Mouse (Mus musculus) heart, postnatal 36 days (tissue): ENCODE data around the gene Gm47995. TPM values are rescaled to one million over a fixed set of nuclear protein-coding genes. Genes with fewer than 3 reads are reported as not detected.
"Not testable (repeated sequence)": the region's sequence is repeated elsewhere in the genome, so short reads cannot be mapped to it uniquely, and the experiment has no call there.

Source experiments
- DNase-seq, 2 experiments: peaks; one replicate each; pipeline ENCODE4 v3.0.0; 2021 to 2022
- intact Hi-C: fragments of 180-260 bp; cut with DNase I; formaldehyde crosslinking; loops from one replicate; pipeline ENCODE4 v1.15.1; 2025
- total RNA-seq, 2 experiments: library from RNA; stranded (reverse); gene quantifications; 2 replicates each; pipeline ENCODE4 v1.2.3; 2021

Gene Gm47995
- total RNA-seq, 2 experiments from 2014 or later = not detected

DNA sequence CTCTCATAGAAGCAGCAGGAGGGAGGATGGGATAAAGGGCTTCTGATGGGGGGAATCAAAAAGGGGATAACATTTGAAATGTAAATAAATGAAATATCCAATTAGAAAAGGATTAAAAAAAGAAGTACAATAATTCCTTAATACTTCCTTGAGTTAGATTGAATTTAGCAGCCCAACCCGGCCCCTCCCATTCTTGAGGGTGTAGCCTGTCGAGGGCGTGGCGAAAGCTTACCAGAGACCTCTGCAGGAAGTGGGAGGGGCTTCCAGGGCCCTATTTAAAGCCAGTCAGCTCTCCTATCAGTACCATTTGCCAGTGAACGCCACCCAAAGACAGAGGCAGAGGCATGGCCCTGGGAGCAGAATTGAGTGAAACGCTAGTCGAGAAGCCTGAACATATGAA lies 16.0 kb upstream of the Gm47995 start, which contains the start of gene Gm47985:
Gene Gm47985 (plus strand): TSS at position 272 of the 400 bp plus-strand sequence.
- intact Hi-C loops = not testable (repeated sequence)

DNA sequence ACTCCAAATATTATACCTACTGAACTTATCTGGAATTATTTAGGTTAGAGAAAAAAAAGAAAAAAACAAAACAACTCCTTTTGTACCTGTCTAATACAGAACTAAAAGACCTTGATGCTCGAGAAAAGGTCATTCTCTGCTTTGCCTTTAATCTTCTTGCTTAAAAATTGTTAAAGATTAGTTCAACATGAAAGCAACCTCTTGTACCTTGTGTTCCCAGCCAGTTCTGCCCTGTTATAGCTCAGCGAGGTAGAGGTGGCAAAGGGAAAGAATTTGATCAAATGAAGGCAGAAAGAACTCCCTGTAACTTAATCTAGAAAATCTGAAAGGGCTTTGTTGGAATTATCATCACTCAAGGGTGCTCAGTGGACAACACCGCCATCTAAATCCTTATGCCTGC lies 12.1 kb upstream of the Gm47995 start:
- intact Hi-C loops, DNase-seq: not testable (repeated sequence)

More for the DNA sequence above, 16.0 kb upstream of the Gm47995 start, which contains the start of gene Gm47985:
- DNase-seq = not testable (repeated sequence)

DNA sequence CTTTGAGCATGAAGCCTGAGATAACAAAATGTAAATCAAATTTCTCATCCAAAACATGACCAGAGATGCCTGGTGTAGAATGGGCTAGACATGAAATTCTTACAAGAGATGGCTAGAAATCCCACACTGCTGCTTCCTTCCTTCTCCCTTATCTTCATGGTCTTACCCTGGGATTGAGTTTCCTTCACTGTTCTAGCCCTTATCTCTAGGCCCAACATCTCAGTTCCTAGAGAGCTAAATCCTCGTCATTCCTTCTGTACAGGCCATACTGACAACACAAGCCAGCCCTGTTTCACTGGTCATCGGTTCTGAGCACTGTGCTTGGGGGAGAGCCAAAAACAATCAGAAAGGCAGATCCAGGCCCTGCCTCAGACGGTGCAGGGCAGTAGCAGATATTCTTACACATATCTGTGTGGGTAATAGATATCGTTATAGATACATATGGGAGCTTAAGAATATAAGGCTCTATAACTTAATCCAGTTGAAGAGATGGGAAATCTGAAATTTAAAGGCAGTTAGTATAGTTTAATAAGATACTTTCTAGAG lies 11.3 kb upstream of the Gm47995 start:
- DNase-seq, intact Hi-C loops: not testable (repeated sequence)

DNA sequence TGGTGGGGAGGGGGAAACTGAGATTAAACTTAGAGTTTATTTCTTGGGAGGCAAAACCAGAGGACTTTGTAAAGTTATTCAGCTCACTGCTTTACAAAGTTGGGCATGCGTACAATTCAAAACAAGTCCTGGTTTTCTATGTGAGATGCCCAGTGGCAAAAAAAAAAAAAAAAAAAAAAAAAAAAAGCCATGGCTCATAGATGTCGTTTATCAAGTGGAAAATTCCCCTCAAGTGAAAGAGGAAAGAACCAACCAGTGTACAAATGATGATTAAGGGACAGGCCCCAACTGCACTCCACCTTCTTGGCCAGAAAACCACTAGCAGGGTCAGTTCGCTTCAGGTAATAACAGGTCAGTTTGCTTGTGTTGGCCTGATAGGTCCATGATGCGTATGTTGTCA lies 9.8 kb upstream of the Gm47995 start:
- no peak for DNase-seq

DNA sequence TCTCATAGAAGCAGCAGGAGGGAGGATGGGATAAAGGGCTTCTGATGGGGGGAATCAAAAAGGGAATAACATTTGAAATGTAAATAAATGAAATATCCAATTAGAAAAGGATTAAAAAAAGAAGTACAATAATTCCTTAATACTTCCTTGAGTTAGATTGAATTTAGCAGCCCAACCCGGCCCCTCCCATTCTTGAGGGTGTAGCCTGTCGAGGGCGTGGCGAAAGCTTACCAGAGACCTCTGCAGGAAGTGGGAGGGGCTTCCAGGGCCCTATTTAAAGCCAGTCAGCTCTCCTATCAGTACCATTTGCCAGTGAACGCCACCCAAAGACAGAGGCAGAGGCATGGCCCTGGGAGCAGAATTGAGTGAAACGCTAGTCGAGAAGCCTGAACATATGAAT lies 6.2 kb upstream of the Gm47995 start, which contains the start of gene Gm8947:
Gene Gm8947 (plus strand): TSS at position 302 of the 400 bp plus-strand sequence.
- intact Hi-C loops, DNase-seq: not testable (repeated sequence)

More for the DNA sequence above, 9.8 kb upstream of the Gm47995 start:
- intact Hi-C loops = no loop called here

DNA sequence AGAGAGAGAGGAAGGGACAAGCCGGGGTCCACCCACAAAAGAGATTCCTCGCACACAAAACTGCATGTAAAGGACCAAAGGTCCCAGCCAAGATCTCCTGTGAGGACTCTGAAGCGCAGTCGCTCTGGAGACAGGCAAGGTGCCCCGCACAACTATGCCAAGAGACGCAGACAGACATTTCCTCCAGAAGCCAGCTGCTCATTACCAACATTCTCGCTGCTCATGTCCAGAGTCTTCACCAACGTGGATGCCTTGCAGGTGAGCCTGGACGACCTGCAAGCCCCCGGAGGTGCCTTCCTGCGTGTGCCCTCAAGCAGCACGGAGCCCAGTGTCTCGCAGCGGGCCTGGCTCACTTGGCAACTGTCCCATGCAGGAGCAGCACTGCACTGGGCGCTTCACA lies 5.5 kb upstream of the Gm47995 start:
- DNase-seq, intact Hi-C loops: not testable (repeated sequence)

DNA sequence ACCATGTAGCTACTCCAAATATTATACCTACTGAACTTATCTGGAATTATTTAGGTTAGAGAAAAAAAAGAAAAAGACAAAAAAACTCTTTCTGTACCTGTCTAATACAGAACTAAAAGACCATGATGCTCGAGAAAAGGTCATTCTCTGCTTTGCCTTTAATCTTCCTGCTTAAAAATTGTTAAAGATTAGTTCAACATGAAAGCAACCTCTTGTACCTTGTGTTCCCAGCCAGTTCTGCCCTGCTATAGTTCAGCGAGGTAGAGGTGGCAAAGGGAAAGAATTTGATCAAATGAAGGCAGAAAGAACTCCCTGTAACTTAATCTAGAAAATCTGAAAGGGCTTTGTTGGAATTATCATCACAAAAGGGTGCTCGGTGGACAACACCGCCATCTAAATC lies 2.3 kb upstream of the Gm47995 start:
- intact Hi-C loops, DNase-seq: not testable (repeated sequence)

DNA sequence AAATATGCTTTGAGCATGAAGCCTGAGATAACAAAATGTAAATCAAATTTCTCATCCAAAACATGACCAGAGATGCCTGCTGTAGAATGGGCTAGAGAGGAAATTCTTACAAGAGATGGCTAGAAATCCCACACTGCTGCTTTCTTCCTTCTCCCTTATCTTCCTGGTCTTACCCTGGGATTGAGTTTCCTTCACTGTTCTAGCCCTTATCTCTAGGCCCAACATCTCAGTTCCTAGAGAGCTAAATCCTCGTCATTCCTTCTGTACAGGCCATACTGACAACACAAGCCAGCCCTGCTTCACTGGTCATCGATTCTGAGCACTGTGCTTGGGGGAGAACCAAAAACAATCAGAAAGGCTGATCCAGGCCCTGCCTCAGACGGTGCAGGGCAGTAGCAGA lies 1.6 kb upstream of the Gm47995 start:
- DNase-seq, intact Hi-C loops: not testable (repeated sequence)

DNA sequence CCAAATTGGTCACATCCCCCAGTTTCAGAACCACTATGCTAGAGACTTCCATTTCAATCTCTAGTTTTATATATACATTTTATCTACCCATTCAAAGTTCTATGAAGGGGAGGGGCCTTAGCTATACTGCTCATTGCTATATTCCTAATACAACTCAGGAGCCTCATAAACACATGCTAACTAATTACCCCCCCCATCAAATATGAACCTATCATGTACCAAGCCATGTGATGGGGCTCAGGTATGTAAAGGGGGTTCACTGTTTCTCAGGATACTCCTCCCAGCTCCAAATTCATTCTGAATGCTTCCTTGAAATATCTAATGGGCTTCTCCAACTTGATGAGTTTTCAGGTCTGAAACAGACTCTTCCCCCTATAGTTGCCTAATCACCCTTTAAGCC lies 2.4 kb downstream of the Gm47995 start:
- DNase-seq, intact Hi-C loops: not testable (repeated sequence)

DNA sequence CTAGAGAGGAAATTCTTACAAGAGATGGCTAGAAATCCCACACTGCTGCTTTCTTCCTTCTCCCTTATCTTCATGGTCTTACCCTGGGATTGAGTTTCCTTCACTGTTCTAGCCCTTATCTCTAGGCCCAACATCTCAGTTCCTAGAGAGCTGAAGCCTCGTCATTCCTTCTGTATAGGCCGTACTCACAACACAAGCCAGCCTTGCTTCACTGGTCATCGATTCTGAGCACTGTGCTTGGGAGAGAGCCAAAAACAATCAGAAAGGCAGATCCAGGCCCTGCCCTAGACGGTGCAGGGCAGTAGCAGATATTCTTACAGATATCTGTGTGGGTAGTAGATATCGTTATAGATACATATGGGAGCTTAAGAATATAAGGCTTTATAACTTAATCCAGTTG lies 4.5 kb downstream of the Gm47995 start:
- DNase-seq, intact Hi-C loops: not testable (repeated sequence)

DNA sequence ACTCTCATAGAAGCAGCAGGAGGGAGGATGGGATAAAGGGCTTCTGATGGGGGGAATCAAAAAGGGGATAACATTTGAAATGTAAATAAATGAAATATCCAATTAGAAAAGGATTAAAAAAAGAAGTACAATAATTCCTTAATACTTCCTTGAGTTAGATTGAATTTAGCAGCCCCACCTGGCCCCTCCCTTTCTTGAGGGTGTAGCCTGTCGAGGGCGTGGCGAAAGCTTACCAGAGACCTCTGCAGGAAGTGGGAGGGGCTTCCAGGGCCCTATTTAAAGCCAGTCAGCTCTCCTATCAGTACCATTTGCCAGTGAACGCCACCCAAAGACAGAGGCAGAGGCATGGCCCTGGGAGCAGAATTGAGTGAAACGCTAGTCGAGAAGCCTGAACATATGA lies 5.6 kb downstream of the Gm47995 start, which contains the start of gene 3110040M04Rik:
Gene 3110040M04Rik (plus strand): TSS at position 304 of the 400 bp plus-strand sequence.
- intact Hi-C loops, DNase-seq: not testable (repeated sequence)

DNA sequence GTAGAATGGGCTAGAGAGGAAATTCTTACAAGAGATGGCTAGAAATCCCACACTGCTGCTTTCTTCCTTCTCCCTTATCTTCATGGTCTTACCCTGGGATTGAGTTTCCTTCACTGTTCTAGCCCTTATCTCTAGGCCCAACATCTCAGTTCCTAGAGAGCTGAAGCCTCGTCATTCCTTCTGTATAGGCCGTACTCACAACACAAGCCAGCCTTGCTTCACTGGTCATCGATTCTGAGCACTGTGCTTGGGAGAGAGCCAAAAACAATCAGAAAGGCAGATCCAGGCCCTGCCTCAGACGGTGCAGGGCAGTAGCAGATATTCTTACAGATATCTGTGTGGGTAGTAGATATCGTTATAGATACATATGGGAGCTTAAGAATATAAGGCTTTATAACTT lies 10.2 kb downstream of the Gm47995 start:
- intact Hi-C loops, DNase-seq: not testable (repeated sequence)

DNA sequence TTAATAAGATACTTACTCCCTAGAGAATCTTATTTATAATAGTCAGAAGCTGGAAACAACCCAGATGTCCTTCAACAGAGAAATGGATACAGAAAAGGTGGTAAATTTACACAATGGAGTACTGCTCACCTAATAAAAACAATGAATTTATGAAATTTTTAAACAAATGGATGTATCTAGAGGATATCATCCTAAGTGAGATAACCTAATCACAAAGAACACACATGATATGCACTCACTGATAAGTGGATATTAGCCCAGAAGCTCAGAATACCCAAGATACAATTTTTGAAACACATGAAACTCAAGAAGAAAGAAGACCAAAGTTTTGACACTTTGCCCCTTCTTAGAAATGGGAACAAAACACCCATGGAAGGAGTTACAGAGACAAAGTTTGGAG lies 10.7 kb downstream of the Gm47995 start:
- DNase-seq, intact Hi-C loops: not testable (repeated sequence)

DNA sequence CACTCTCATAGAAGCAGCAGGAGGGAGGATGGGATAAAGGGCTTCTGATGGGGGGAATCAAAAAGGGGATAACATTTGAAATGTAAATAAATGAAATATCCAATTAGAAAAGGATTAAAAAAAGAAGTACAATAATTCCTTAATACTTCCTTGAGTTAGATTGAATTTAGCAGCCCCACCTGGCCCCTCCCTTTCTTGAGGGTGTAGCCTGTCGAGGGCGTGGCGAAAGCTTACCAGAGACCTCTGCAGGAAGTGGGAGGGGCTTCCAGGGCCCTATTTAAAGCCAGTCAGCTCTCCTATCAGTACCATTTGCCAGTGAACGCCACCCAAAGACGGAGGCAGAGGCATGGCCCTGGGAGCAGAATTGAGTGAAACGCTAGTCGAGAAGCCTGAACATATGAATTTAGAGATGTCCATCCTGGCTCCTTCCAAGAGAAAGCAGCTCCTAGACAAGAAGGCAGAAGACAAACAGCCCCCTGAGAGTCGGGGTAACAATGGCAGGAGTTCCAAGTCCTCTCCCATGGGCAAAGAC lies 11.6 kb downstream of the Gm47995 start, which contains the start of gene Gm47996:
Gene Gm47996 (plus strand): TSS at position 308 of the 532 bp plus-strand sequence.
- not testable (repeated sequence) for DNase-seq

DNA sequence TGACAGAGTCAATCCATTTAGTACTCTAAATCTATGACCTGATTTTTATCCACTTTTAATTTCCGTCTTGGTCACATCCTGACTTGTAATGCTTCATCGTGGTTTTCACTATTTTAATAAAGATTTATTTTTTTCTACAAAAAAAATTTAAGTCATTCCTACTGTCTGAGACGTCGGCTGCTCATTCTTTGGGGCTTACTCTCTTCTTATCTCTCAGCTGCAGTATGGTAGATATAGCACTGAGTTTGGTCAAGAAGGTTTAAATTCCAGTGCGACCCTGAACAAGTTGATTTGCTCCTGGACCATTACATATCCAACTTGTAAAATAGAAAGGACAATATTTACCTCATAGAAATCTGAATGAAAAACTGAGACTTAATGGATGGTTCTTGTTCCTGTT lies 13.4 kb downstream of the Gm47995 start:
- intact Hi-C loops, DNase-seq: not testable (repeated sequence)

More for the DNA sequence above, 11.6 kb downstream of the Gm47995 start, which contains the start of gene Gm47996:
- intact Hi-C loops = not testable (repeated sequence)

DNA sequence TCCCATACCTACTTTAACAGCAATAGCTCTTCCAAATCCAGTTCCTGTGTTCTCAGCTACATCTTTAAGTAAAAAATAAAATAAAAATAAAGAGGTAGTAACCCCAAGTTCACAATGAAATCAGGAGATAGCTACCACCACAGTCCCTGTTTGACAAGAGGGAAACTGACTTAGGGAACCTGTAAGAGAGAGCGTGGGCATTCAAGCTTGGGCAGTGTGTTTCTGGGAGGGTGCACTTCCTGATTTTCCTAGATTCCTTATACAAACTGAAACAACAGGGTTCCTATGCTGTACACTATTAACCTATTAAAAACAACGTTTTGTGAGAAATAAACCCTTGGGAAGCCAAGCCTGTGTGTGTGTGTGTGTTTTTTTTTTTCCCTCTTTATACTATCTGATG lies 16.6 kb downstream of the Gm47995 start:
- DNase-seq = no peak
- intact Hi-C loops = no loop called here

DNA sequence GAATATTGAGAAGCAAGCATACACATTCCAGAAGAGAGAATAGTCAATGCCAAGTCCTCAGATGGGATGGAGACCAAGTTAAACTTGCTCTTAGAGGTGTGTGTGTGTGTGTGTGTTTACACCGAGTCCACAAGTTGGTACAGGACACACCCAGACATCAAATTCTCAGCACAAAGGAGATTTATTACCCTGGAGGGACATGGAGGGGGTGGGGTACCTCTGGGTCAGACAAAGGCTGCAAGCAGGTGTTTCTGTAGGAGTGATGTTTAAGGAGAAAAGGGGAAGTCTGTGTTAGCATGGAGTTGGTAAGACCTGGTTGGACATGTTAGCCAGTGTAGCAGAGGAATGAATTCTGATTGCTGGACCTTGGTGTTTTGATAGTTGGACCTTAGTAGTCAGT lies 17.7 kb downstream of the Gm47995 start:
- intact Hi-C loops = no loop called here

DNA sequence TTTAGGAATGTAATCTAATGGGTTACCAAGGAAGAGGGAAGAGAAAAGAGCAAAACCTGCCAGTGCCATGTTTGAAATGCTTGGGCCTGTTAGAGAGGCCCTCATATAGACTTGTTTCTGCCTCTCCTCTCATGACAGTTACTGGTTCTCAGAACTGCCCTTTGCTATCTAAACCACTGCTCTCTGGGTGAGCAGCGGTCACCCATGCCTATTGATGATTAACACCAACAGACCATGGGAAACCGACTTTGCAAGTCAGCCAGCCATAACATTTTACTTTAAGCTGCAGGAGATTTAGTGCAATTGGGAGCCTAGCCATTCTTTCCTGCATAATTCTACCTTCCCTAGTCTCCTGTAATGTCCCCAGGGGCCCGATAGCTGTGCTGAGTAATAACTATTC lies 18.2 kb downstream of the Gm47995 start:
- intact Hi-C loops = no loop called here
- no peak for DNase-seq

More for the DNA sequence above, 17.7 kb downstream of the Gm47995 start:
- DNase-seq = no peak

DNA sequence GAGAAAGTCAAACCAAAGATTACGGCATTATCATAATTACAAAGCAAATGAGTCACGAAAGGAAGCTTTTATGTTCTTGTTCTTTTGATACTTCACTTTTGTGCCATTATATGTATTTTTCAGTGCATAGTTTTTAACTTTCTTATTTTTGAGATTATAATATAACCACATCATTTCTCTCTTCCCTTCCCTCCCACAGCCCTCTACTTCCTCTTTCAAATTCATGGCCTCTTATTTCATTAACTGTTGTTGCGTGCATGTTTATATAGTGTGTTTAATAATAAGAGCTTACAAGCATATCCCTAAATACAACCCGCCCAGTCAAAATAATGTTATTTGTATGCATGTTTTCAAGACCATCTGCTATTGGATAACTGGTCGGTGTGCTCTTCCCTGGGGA lies 20.8 kb downstream of the Gm47995 start:
- intact Hi-C loops = no loop called here
- DNase-seq = no peak

DNA sequence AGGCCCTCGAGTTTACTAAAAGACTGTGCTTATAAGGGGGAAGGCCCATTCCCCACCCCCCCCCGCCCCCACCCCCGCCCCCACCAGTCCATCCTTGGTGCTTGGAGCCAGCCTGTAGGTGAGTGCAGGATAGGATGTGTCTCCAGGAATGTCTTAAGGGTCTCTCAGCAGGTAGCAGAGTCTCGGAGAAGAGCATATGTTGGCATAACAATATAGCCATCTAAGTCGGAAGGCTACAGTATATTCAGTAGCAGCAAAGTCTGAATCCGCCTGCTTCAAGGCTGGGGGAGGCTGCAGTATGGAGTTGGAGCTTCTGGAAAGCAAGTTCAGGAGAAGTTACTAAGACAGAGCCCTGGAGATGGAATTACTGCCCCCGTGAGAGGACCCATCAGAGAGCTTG lies 21.9 kb downstream of the Gm47995 start:
- DNase-seq = peak in 1 of 2 experiments; percentile 0
- intact Hi-C loops = no loop called here

DNA sequence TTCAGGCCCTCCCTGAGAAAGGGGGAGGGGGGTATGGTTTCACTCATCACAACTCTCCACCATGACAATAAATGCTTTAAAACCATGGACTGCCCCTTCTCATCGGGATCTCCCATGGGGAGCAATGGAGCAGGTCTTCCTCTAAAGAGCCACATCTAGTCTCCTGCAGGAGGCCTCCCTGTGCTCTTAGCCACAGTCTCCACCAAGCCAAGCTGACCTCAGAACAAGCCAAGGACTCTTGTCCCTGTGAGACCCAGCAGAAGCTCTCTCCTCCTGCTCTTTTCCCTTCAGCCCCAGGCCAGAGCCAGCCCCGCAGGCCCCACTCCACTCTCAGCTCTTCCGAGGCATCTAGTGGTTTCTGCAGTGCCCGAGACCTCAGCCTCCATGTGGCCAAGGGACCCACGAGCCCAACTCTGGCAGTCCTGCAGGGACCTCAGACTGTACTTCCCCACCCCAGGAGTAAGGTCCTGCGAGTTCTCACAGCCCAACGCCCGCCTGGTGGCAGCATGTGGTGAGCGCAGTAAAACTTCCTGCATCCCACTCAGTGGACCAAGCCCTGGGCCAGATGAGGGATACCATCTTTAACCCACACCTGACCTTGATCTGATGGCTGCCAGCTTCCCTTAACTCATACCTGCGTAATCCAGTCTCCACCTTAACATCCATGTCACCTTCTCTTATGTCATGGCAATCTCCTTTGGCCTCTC lies 24.5 kb downstream of the Gm47995 start:
- intact Hi-C loops = no loop called here
- DNase-seq = no peak
